Mouse (Mus musculus) urinary bladder, postnatal 36 days (tissue): ENCODE data around the gene Armcx2.
A peak's percentile ranks its signal among the peaks of the same experiment; 100 is the strongest.
"Not testable (repeated sequence)": the region's sequence is repeated elsewhere in the genome, so short reads cannot be mapped to it uniquely, and the experiment has no call there.

ENCODE experiments used
- DNase-seq, 2 experiments: peaks; one replicate each; pipeline ENCODE4 v3.0.0; 2022; ENCODE audit warnings: low spot score in 2 of 2, mixed read lengths in 1 of 2

The Armcx2 gene

DNA sequence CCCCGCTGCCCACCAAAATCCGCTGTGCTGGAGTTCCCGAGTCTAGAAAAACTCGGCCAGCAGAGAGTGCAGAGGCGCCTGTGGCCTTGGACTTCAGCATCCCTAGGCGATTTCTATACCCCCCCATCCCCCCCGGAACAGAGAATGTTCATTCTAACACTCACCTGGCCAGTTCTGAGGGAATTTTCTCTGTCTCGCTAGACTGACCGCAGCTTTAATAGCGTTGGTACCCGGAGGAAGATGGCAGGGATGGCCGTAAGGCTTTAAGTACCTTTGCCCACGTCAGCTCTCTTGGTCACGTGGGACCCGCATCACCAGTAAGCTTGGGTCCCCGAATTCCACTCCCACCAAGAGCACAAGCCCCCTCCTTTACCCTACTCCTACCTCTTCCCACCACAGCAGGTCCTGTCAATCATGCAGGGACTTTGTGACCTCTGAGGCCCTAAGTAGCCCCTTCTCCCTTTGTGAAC, at the start of gene Armcx2:
TSS of gene Armcx2 (minus strand) at position 467 of the 470 bp plus-strand sequence.
- peak in 1 of 2 experiments; percentile 8 for DNase-seq

GRCm38 (mm10) chrX:134849662-134850061, 40.6 kb upstream of the Armcx2 start:
- DNase-seq, result no peak

DNA sequence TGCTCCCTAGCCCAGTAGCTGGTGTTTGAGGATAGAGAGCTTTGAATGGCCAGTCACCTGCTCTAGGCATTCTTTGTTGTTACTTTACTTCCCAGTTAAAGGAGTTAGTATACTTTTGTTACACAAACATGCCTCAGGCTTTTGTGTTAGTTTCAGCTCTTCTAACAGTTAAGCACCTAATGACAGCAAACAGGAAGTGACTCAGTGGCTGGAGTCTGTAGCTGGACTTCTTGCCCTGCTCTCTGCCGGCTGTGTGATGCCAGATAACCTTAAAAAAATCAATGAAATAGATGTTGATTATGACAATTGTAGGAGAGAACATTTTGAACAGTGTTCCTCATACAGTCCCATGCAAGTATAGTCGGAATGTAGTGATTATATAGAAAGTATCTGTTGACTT, 35.4 kb upstream of the Armcx2 start:
- DNase-seq, result no peak

- DNase-seq, result no peak
These were observed 21.5 kb upstream of the Armcx2 start for GRCm38 (mm10) chrX:134830508-134830907.

GRCm38 (mm10) chrX:134807833-134808754, 927 bp downstream of the Armcx2 start:
- peak in 1 of 2 experiments; percentile 4 for DNase-seq

GRCm38 (mm10) chrX:134787728-134788127, 21.3 kb downstream of the Armcx2 start:
- no peak for DNase-seq

- DNase-seq, result not testable (repeated sequence)
These were observed 45.4 kb downstream of the Armcx2 start for GRCm38 (mm10) chrX:134763428-134764198.

DNA sequence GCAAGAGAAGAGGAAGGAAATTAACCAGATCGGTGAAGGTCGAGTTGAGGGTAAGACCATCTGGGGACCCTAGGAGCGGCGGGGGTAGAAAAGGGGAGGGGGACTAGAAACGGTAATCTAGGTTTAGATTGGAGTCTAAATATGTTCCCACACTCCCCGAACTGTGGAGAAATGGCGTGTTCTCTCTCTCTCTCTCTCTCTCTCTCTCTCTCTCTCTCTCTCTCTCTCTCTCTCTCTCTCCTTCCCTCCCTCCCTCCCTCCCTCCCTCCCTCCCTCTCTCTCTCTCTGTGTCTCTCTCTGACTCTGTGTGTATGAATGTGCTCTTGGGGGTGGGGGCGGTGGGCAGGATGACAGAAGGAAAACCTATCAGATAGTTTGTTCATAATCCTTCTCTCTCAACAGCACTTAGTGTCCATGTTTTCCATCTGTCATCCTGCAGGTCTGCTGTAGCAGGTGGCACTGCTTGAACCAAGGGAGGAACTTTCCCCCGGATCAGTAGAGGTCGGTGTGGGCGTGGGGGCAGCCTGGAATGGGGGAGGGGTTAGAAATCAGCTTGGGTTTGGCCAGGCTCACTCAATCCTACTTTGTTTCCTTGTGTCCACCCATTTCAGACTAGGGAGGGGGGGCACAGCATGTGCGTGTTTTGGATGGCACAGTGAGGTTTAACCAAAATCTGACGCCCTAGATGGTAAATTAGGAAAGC, 51.6 kb downstream of the Armcx2 start:
- no peak for DNase-seq

- peak; percentile 32 to 59 for DNase-seq
These were observed 52.4 kb downstream of the Armcx2 start, which contains the start of gene Armcx3 for GRCm38 (mm10) chrX:134756434-134757292. Armcx3 (plus strand) TSS chrX:134756595.
